Mouse (Mus musculus) midbrain, embryonic 12.5 days (tissue): ENCODE data around the gene Il1r1. TPM values are rescaled to one million over a fixed set of nuclear protein-coding genes. Genes with fewer than 3 reads are reported as not detected.

ENCODE experiments used
- ATAC-seq: fragments of 200-750 bp; cut with Nextera tagmentation; 2 replicates; pipeline ENCODE4 v1.8.0; 2017; ENCODE audit warnings: low read depth, moderate TSS enrichment, moderate library complexity; ENCODE audit not compliant: low FRiP score
- H3K27ac ChIP-seq: fragments of 300-500 bp; sonication (generic); replicated peaks from 2 replicates; pipeline ENCODE4 v1.5.1; 2016; ENCODE audit warnings: mild to moderate bottlenecking
- H3K27me3 ChIP-seq: fragments of 300-500 bp; sonication (generic); 2 replicates; pipeline ENCODE4 v1.6.1; 2016; ENCODE audit warnings: mild to moderate bottlenecking
- H3K36me3 ChIP-seq: fragments of 300-500 bp; sonication (generic); 2 replicates; pipeline ENCODE4 v1.6.1; 2016
- H3K4me1 ChIP-seq: fragments of 300-500 bp; sonication (generic); 2 replicates; pipeline ENCODE4 v1.6.1; 2016
- H3K4me2 ChIP-seq: fragments of 300-500 bp; sonication (generic); replicated peaks from 2 replicates; pipeline ENCODE4 v1.6.1; 2016; ENCODE audit warnings: mild to moderate bottlenecking, moderate library complexity
- H3K4me3 ChIP-seq: fragments of 300-500 bp; sonication (generic); 2 replicates; pipeline ENCODE4 v1.5.1; 2016; ENCODE audit warnings: mild to moderate bottlenecking
- H3K9ac ChIP-seq: fragments of 300-500 bp; sonication (generic); replicated peaks from 2 replicates; pipeline ENCODE4 v1.6.1; 2016; ENCODE audit warnings: mild to moderate bottlenecking, moderate library complexity
- H3K9me3 ChIP-seq: fragments of 300-500 bp; sonication (generic); 2 replicates; pipeline ENCODE4 v1.6.1; 2016; ENCODE audit warnings: mild to moderate bottlenecking
- WGBS: fragments of 180-500 bp; shearing (Covaris S2); methylation state at CpG from one replicate; pipeline ENCODE4 v1.1.7; 2016; 5-methylcytosine and 5-hydroxymethylcytosine counted together
- polyA plus RNA-seq: library from polyadenylated mRNA; unstranded; fragments of >200 nt; fragmentation: Nextera tagmentation; extraction: Ambion mirVana; gene quantifications from 2 replicates; pipeline ENCODE4 v1.2.1, GENCODE M21; 2016

Gene Il1r1
- polyA plus RNA-seq, 1 experiment from 2014 or later: 1.9 TPM

DNA sequence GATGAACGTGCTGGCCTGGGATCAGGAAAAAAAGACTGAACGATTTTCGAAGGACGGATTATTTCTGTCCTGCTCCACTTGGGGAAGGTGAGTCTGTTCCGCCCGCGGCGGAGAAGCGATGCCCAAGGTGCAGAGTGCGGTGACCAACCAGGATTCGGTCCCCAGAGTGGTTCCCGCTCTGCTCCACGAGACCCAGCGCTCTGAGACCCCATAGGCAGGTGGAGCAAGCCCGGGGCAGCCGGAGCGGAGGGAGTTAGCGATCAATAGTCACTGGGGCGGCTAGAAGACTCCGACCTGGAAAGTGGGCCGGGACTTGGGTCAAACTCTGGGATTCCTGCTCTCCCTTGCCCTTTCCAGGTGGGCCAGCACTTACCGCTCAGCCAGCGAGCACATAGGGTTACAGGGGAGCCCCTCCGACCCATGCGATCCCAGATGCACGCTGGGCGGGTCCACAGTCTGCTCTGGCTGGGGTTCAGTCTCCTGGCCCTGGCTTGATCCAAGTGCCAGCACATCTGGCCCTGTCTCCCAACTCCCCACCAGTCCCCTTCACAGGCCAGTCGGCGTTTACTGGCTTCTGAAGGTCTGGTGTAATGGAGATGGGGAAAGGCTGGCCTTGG, 100.9 kb downstream of the Il1r1 start:
- peaks cover 45% of the 10 kb centered on the region for H3K27me3 ChIP-seq
- peak overlapping the region; percentile 71 for H3K4me2 ChIP-seq
- no peaks in the 10 kb centered on the region for H3K36me3 ChIP-seq
- no peaks in the 10 kb centered on the region for H3K9me3 ChIP-seq
- ATAC-seq: no peak
- no peak overlapping the region for H3K9ac ChIP-seq
- WGBS: 3% methylated on average over 29 of the region's 29 CpGs
- peak overlapping the region; percentile 41 for H3K4me3 ChIP-seq
- H3K27ac ChIP-seq: no peak overlapping the region
- H3K4me1 ChIP-seq: peaks cover 11% of the 10 kb centered on the region

DNA sequence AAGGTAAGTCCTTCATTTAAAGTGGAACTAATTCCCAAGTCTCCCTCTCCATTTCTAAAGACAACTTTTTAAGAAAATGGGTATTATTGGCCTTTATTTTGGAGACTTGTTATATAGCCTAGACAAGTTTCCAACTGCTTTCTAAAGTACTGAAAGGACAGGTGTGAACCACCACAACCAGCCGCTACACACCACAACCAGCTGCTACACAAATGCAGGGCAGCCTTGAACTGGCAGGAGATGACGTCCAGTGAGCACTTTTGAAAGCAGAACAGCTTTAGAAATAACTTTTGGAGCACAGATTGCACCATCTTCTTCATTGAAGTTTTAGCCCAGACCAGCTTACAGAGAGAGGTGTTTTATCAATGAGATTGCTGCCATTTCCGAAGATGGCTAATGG, 102.7 kb downstream of the Il1r1 start:
- H3K36me3 ChIP-seq: no peaks in the 10 kb centered on the region
- peaks cover 45% of the 10 kb centered on the region for H3K27me3 ChIP-seq

DNA sequence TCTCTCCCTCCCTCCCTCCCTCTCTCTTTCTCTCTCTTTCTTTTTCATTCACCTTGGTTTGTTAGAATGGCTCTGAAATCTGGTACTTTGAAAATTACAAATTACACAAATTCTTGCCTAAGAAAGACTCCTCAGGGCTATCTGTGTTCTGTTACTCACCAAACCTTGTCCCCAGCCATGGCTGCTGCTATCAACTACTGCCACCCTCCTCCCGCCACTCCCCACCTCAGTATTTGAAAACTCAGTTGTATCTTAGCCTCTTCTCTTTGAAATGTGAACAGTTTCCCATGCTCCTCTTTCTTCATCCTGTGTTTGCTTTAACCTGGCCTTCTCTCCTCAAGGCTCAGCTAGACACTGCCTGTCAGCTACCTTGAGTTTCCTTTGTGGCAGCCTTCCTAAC, 104.6 kb downstream of the Il1r1 start:
- no peak overlapping the region for H3K4me2 ChIP-seq
- no peaks in the 10 kb centered on the region for H3K36me3 ChIP-seq
- H3K27me3 ChIP-seq: peaks cover 34% of the 10 kb centered on the region
- H3K4me1 ChIP-seq: peaks cover 8% of the 10 kb centered on the region
- no peak for ATAC-seq
- no peak overlapping the region for H3K27ac ChIP-seq
- H3K9me3 ChIP-seq: no peaks in the 10 kb centered on the region
- no peak overlapping the region for H3K4me3 ChIP-seq
- 79% methylated on average over 1 of the region's 1 CpGs for WGBS
- H3K9ac ChIP-seq: no peak overlapping the region

More for the DNA sequence above, 102.7 kb downstream of the Il1r1 start:
- Histone ChIP-seq H3K4me3 (no peak overlapping the region), H3K9me3 (no peaks in the 10 kb centered on the region), H3K27ac (no peak overlapping the region), H3K4me2 (no peak overlapping the region), H3K4me1 (peaks cover 11% of the 10 kb centered on the region), H3K9ac (no peak overlapping the region)
- WGBS: 84% methylated on average over 3 of the region's 3 CpGs
- ATAC-seq: no peak

DNA sequence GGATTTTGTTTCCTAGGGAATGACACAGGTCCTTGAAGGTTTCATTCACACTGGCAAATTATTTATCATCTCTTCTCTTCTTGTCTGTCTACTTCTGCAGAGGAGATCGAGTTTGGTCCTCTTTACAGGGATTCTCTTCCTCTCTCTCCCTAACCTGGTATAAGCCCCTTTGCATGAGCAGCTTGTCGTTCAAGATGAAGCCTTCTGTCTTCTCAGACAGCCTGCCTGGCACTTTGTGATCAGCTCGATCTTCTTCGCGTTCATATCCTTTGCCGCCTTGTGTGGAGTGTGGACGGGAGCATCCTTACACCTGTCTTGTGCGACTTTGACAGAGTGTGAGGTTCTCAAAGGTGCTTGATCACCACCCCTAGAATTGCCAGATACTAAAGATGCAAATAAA, 105.3 kb downstream of the Il1r1 start:
- Histone ChIP-seq H3K36me3 (no peaks in the 10 kb centered on the region), H3K4me1 (peaks cover 8% of the 10 kb centered on the region), H3K9ac (no peak overlapping the region), H3K27me3 (peaks cover 28% of the 10 kb centered on the region), H3K27ac (no peak overlapping the region), H3K4me3 (no peak overlapping the region), H3K4me2 (no peak overlapping the region), H3K9me3 (no peaks in the 10 kb centered on the region)
- ATAC-seq: no peak
- 84% methylated on average over 8 of the region's 8 CpGs for WGBS

DNA sequence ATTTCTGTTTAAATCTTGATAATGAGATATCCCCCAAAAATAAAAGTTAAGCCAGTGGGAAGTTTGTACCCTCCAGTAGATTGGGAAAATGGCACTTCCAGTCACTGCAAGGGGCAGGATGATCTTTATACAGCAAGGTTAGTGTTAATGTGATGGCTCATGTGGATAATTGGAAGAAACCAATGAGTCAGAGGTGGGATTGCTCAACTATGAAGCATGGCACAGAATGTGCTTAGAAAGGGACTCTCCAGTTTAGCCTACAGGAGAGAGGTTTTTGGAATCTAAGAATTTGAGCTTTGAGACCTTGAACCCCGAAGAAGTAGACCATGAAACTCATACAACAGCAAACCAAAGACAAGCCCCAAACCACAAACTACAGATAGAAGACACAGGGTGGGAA, 114.5 kb downstream of the Il1r1 start:
- Histone ChIP-seq H3K36me3 (no peaks in the 10 kb centered on the region), H3K9me3 (no peaks in the 10 kb centered on the region), H3K27ac (no peak overlapping the region), H3K4me3 (no peak overlapping the region), H3K27me3 (no peaks in the 10 kb centered on the region), H3K4me2 (no peak overlapping the region), H3K9ac (no peak overlapping the region), H3K4me1 (no peaks in the 10 kb centered on the region)
- 81% methylated on average over 1 of the region's 1 CpGs for WGBS
- ATAC-seq: no peak

DNA sequence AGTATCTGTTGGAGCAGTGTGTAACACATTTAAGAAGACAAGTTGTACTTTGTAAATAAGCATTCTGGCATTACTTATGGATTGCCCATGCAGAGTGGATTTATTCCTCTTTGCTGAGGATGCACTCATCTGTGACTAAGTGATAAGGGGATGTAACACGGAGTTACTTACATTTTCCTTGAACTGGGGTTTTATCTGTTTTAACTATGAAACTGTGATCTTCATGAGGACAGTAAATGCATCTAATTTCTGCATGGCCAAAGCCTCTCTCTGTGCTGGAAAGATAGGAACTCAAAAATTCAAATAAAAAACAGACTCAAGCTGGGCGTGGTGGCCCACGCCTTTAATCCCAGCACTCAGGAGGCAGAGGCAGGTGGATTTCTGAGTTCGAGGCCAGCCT, 115.2 kb downstream of the Il1r1 start:
- H3K4me3 ChIP-seq: no peak overlapping the region
- 84% methylated on average over 4 of the region's 4 CpGs for WGBS
- H3K27me3 ChIP-seq: no peaks in the 10 kb centered on the region
- no peaks in the 10 kb centered on the region for H3K4me1 ChIP-seq
- ATAC-seq: no peak
- no peaks in the 10 kb centered on the region for H3K36me3 ChIP-seq
- no peak overlapping the region for H3K9ac ChIP-seq
- H3K9me3 ChIP-seq: no peaks in the 10 kb centered on the region
- H3K27ac ChIP-seq: no peak overlapping the region
- no peak overlapping the region for H3K4me2 ChIP-seq

DNA sequence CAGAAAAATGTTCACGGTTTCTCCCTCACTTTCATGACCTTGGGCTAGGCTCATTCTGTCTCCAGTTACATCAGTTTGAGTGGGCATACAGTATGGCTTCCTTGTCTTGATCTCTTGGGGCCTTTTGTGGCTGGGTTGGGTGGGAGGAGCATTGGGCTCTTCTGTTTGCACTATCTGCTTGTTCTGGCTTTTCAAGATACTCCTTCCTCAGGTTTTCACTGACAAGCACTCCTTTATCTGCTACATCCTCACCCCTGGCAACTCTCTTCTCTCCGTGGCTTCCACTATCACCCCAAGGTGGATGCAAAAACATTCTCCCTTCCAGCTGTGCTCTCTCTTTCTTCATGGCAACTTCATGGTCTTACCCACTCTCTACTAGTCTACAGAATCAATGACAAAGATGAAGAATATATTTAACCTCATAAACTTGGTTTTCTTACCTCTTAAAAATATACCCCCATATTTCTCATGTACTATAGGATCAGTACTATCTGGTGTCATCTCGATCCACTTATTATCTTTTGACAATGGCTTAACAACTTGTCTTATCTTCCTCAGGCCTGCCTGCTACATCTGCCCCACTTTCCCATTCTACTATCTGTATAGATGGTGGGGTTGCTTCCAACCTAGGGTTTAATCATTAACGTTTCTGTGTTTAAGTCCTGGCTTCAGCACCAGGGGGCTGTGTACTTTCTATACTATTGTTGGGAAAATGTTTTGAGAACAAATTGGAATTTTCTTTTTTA, 127.5 kb downstream of the Il1r1 start:
- no peak overlapping the region for H3K27ac ChIP-seq
- WGBS: 82% methylated on average over 4 of the region's 4 CpGs
- no peaks in the 10 kb centered on the region for H3K4me1 ChIP-seq
- no peaks in the 10 kb centered on the region for H3K9me3 ChIP-seq
- H3K27me3 ChIP-seq: no peaks in the 10 kb centered on the region
- no peak overlapping the region for H3K9ac ChIP-seq
- H3K4me2 ChIP-seq: no peak overlapping the region
- no peaks in the 10 kb centered on the region for H3K36me3 ChIP-seq
- no peak overlapping the region for H3K4me3 ChIP-seq
- ATAC-seq: no peak

DNA sequence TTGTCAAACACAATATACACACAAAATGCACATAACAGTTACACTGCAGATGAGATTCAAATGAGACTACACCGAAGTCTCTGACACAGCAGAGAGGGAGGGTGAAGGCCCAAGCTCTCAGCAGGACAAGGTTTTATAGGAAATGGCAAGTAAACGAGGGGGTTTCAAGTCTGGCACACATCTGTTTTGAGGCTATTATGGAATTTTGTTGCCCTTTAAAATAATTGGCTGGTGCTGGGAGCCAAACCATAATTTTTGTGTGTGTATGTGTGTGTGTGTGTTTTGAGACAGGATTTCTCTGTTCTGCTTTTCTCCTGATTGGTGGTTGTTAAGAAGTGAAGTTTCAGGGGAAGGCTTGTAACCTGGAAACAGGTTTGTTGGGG, 128.0 kb downstream of the Il1r1 start:
- ATAC-seq: no peak
- H3K4me1 ChIP-seq: no peaks in the 10 kb centered on the region
- H3K36me3 ChIP-seq: no peaks in the 10 kb centered on the region
- no peaks in the 10 kb centered on the region for H3K9me3 ChIP-seq
- WGBS: 68% methylated on average over 2 of the region's 2 CpGs
- H3K27me3 ChIP-seq: no peaks in the 10 kb centered on the region
- no peak overlapping the region for H3K27ac ChIP-seq
- no peak overlapping the region for H3K9ac ChIP-seq
- H3K4me2 ChIP-seq: no peak overlapping the region
- no peak overlapping the region for H3K4me3 ChIP-seq

DNA sequence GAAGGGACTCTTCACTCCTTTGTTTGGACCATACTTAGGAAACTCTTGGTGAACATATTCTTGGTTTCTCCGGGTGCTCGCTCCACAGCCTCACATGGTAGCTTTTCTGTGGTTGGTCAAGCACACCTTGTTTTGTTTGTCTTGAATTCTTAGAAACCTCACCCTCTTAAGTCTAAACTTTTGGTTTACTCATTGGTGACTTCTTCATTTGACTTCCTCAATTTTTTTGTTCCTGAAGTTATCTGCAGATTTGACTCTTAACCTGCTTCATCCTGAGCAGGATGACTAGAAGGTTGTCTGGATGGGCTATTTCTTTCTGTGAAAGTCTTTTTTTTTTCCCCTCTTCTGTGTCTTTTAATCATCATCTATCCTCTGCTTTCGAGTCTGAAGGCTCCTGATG, 129.8 kb downstream of the Il1r1 start:
- no peaks in the 10 kb centered on the region for H3K9me3 ChIP-seq
- 84% methylated on average over 3 of the region's 3 CpGs for WGBS
- ATAC-seq: no peak
- H3K27me3 ChIP-seq: no peaks in the 10 kb centered on the region
- no peak overlapping the region for H3K4me3 ChIP-seq
- H3K27ac ChIP-seq: no peak overlapping the region
- H3K4me2 ChIP-seq: no peak overlapping the region
- H3K36me3 ChIP-seq: no peaks in the 10 kb centered on the region
- no peaks in the 10 kb centered on the region for H3K4me1 ChIP-seq
- no peak overlapping the region for H3K9ac ChIP-seq

DNA sequence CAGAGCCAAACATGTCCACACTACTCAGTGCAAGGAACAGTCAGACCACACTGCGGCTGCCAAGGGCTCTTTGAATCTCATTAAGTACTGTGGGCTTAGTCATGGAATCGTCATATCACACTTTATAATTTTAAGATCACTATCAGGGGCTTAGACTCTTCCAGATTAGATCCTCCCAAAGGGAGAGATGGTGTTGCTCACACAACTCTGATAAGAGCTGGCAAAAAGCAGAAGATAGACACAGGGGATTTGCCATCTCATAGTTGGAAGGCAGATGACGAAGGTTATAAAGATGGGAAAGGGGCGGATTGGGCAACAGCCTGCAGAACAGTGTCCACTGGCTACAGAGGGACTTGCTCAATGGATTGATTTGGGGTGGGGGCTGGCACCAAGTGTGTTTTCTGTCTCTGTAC, 130.6 kb downstream of the Il1r1 start:
- no peak overlapping the region for H3K9ac ChIP-seq
- no peaks in the 10 kb centered on the region for H3K9me3 ChIP-seq
- no peaks in the 10 kb centered on the region for H3K36me3 ChIP-seq
- H3K4me3 ChIP-seq: no peak overlapping the region
- no peaks in the 10 kb centered on the region for H3K27me3 ChIP-seq
- H3K27ac ChIP-seq: no peak overlapping the region
- no peak overlapping the region for H3K4me2 ChIP-seq
- ATAC-seq: no peak
- WGBS: 87% methylated on average over 4 of the region's 4 CpGs
- no peaks in the 10 kb centered on the region for H3K4me1 ChIP-seq

DNA sequence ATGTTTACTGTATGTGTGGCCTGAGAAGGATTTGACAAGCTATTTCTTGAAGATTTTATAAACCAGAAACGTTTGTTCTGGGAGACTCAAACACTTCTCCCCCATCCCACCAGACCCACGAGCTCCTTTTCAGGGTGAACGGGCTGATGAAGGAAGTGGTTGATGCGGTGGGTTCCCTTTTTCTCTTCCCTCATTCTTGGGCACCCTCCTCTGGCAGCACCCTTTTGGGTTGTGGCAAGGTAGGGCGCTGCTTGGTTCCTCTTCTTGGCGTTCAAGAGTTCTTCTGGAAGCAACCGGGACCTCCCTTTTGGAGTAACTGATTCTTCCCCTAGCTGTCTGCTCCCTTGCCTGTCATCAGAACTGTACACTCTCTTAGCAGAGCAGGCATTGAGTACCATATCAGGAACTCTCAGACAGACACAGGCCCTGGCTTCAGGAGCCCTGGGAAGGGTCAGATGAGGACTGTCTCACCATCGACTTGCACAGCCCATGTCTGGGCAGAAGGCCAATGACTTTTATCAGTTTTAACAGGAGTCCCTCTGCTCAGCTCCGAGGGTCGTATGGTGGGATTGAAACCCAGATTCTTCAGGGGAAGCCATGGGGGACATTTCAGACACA, 131.1 kb downstream of the Il1r1 start:
- Histone ChIP-seq H3K4me2 (no peak overlapping the region), H3K27ac (no peak overlapping the region), H3K9ac (no peak overlapping the region), H3K27me3 (no peaks in the 10 kb centered on the region), H3K9me3 (no peaks in the 10 kb centered on the region), H3K4me3 (no peak overlapping the region), H3K4me1 (no peaks in the 10 kb centered on the region), H3K36me3 (no peaks in the 10 kb centered on the region)
- ATAC-seq: no peak
- WGBS: 88% methylated on average over 10 of the region's 10 CpGs

DNA sequence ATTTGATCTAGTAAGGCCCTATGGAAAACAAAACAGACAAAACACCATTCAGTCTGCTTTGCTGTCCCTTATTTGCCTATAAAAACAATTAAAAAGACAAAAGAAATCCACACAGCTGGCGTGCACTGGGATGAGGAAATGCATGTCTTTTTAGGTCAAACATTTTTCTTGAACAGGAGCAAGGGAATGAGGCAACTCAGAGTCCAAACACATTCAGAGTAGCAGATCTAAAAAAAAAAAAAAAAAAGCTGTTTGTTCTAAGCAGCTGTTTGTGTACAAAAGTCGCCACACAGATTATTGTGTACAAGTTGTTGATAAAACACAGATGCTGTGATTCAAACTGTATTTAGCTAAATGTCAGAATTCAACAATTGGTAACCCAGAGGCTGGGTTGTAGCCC, 133.0 kb downstream of the Il1r1 start:
- whole genome bisulfite sequencing: 55% methylated on average over 2 of the region's 2 CpGs
- Histone ChIP-seq H3K4me2 (no peak overlapping the region), H3K36me3 (no peaks in the 10 kb centered on the region), H3K9me3 (no peaks in the 10 kb centered on the region), H3K4me1 (no peaks in the 10 kb centered on the region), H3K4me3 (no peak overlapping the region), H3K27me3 (no peaks in the 10 kb centered on the region), H3K27ac (no peak overlapping the region), H3K9ac (no peak overlapping the region)
- no peak for ATAC-seq
